Mouse (Mus musculus): ENCODE data around the gene Lmbr1l.

DNA sequence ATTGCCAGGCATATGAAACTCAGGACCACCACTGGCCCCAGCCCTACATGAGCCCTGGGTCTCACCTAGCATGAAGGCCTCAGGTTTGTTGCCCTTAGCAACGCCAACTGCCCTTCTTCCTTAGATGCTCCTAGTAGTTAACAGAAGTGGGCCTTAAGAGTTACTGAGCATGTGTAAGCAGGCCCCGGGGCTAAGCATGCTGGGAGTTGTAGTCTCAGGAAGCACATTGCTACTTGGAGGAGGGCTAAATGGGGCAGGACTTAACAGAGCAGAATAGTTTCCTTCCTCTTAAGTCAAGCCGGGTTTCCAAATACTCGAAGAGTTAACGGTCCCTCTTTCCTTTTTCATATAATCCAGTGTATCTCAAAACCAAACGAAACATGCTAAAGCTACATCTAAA, 50.7 kb downstream of the Lmbr1l start:
- TF ChIP-seq CTCF (IDR thresholded peaks at IDR 0.05; ENCODE audit: low read depth, low read length) (no peak), POLR2A (IDR thresholded peaks at IDR 0.05; ENCODE audit: borderline replicate concordance, low read depth, low read length) (no peak)
